Mouse (Mus musculus): Measurements from ENCODE around the gene Polr3gl. TPM values are rescaled to one million over a fixed set of nuclear protein-coding genes. Genes with fewer than 3 reads are reported as not detected.
A peak's percentile ranks its signal among the peaks of the same experiment; 100 is the strongest.

The Polr3gl gene
- polyA plus RNA-seq, 1 experiment from 2014 or later, result 37.1 TPM

DNA sequence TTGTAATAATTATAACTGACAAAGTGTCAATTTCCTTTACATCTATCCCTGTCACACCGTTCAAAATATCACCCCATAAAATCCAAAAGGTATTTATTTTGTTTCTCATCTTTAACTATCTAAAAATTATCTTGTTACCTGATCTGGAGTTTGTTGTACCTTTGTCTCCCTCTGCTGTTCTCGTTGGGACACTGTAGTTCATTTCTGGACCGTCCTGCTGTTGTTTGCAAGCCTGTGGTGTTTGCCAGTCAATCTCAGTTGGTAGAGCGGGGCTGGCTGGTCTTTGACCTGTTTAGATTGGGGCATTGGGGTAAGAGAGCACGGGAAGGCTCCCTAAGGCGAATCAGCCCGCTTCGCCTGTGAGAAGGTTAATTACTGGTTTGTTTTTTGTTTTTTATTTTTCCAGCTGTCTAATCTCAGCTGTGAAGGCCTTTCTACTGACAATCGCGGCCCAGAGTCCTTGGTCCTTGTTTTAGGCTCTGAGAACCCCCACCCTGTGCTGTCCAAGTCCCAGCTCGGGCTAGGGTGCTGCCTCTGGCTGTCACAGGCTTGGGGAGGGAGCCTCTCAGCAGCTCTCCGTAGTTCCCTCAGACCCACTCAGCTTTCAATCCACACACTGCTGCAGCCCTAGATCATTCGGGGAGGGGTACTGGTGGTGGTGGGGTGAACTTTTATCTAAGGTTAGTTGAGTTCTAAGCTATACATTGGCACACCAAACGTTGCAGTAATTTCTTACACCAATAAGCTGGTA, 52.5 kb downstream of the Polr3gl start:
- H3K36me3 ChIP-seq, result no peaks in the 10 kb centered on the region
- H3K9me3 ChIP-seq, result no peaks in the 10 kb centered on the region
- 0 out of 2 replicates have a peak, but pooled peaks cover 6% of the 10 kb centered on the region for H3K27me3 ChIP-seq (ENCODE audit: insufficient read depth, poor library complexity, severe bottlenecking)
- peak overlapping the region; percentile 24; the same call in 1 of the 2 replicates for H3K27ac ChIP-seq
- WGBS, result 20% methylated on average over 14 of the region's 14 CpGs
- H3K4me1 ChIP-seq, result peaks cover 5% of the 10 kb centered on the region; the same call in 1 of the 2 replicates
- H3K4me3 ChIP-seq, result no peak overlapping the region
- DNase-seq (ENCODE audit: low spot score), result no peak

DNA sequence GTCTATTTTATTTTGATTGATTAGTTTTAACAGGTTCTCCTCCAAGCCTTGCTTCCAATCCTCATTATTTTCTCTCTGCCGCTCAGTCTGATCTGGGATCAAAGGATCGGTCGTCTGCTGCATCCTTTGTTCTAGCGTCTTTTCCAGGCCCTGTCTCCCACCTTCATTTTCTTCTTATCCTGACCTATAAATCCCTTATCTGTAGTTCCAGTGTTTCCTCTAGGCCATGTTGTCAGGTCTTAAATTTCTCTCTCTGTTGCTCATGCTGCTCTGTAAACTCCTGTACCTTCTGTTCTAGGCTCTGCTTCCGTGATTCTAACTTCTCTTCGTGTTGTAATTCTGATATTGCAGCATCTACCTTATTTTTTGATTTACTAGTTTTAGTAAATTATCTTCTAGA, 53.2 kb downstream of the Polr3gl start:
- no peak for DNase-seq (ENCODE audit: low spot score)
- WGBS, result 40% methylated on average over 6 of the region's 6 CpGs
- Histone ChIP-seq H3K4me3 (no peak overlapping the region), H3K27me3 (ENCODE audit: insufficient read depth, poor library complexity, severe bottlenecking) (0 out of 2 replicates have a peak, but pooled peaks cover 6% of the 10 kb centered on the region), H3K9me3 (no peaks in the 10 kb centered on the region), H3K27ac (no peak overlapping the region), H3K36me3 (no peaks in the 10 kb centered on the region), H3K4me1 (peaks cover 5% of the 10 kb centered on the region; the same call in 1 of the 2 replicates)

DNA sequence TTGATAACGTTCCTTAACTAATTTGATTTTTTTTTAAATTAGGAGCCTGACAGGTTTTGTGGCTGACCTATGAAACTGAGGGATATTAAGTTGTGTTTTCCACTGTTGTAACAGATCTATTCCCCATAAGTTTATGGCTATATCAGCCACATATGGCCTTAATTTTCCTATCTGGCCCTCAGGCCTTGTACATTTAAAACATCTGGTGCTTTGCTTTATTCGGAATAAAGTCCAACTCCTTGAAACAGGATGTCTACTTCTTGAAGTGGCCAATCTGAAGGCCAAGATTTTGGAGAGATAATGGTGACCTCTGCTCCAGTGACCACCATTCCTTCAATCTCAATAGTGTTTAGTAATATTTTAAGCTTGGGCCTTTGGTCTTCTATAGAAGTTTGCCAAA, 54.7 kb downstream of the Polr3gl start:
- H3K27ac ChIP-seq, result no peak overlapping the region
- no peaks in the 10 kb centered on the region for H3K9me3 ChIP-seq
- 0 out of 2 replicates have a peak, but pooled peaks cover 6% of the 10 kb centered on the region for H3K27me3 ChIP-seq (ENCODE audit: insufficient read depth, poor library complexity, severe bottlenecking)
- no peak overlapping the region for H3K4me3 ChIP-seq
- H3K36me3 ChIP-seq, result no peaks in the 10 kb centered on the region
- no peak for DNase-seq (ENCODE audit: low spot score)
- WGBS, result 73% methylated on average over 2 of the region's 2 CpGs
- peaks cover 5% of the 10 kb centered on the region; the same call in 1 of the 2 replicates for H3K4me1 ChIP-seq

DNA sequence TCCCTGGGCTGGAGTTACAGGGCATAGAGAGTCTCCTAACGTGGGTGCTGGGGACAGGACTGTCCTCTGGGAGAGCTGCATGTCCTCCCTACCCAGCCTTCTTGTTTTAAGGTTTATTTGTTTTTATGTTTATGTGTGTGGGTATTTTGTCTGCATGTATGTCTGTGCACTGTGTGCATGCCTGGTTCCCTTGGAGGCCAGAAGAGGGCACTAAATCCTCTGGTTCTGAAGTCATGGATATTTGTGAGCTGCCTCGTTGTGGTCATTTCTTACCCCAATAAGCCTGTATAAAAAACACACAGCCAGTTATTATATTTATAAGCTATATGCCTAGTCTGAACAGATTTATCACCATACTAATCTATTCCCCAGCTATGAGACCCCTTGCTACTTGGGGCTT, 59.7 kb downstream of the Polr3gl start:
- Histone ChIP-seq H3K4me1 (peaks cover 2% of the 10 kb centered on the region; the same call in 1 of the 2 replicates), H3K36me3 (0 out of 2 replicates have a peak, but pooled peaks cover 2% of the 10 kb centered on the region), H3K9me3 (no peaks in the 10 kb centered on the region), H3K27ac (no peak overlapping the region), H3K4me3 (no peak overlapping the region), H3K27me3 (ENCODE audit: insufficient read depth, poor library complexity, severe bottlenecking) (peaks cover 9% of the 10 kb centered on the region; the same call in 1 of the 2 replicates)
- 55% methylated on average over 2 of the region's 2 CpGs for WGBS
- DNase-seq (ENCODE audit: low spot score), result no peak

DNA sequence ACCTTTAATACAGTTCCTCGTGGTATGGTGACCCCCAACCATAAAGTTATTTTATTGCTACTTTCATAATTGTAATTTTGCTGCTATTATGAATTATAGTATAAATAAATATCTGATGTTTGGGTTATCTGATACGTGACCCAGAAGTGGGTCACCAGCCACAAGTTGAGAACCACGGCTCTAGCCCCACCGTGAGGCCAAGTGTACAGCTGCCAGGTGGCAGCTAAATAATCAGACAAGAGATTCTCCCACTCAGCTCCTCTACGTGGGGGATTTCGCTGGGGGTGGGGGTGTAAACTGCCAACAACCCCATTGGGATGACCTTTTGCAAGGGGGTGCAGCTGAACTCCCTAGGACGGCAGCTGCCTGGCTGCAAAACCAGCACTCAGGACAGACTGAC, 61.9 kb downstream of the Polr3gl start:
- H3K4me3 ChIP-seq, result no peak overlapping the region
- H3K36me3 ChIP-seq, result 0 out of 2 replicates have a peak, but pooled peaks cover 3% of the 10 kb centered on the region
- 52% methylated on average over 7 of the region's 7 CpGs for WGBS

DNA sequence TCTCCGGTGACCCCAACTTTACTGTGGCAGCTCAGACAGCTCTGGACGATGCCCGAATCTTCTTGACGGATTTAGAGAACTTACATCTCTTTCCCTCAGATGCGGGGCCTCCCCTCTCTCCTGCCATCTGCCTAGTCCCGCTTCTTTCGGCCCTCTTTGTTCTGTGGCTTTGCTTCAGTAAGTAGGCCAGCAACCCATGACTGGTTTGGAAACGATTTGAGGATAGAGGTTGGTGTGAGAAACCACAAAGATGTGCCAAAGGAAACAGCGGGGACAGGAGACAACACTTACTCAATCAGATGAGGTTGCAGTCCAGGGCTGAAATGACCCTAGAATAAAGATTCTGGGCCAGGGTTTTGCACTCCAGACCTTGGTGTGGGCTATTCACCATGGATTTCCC, 65.5 kb downstream of the Polr3gl start:
- Histone ChIP-seq H3K9me3 (no peaks in the 10 kb centered on the region), H3K4me3 (no peak overlapping the region), H3K27ac (no peak overlapping the region), H3K27me3 (ENCODE audit: insufficient read depth, poor library complexity, severe bottlenecking) (peaks cover 47% of the 10 kb centered on the region), H3K36me3 (0 out of 2 replicates have a peak, but pooled peaks cover 3% of the 10 kb centered on the region), H3K4me1 (peaks cover 48% of the 10 kb centered on the region)
- no peak for DNase-seq (ENCODE audit: low spot score)
- WGBS, result 49% methylated on average over 9 of the region's 9 CpGs

More for the DNA sequence above, 61.9 kb downstream of the Polr3gl start:
- H3K4me1 ChIP-seq, result peaks cover 17% of the 10 kb centered on the region
- no peak for DNase-seq (ENCODE audit: low spot score)
- peaks cover 31% of the 10 kb centered on the region for H3K27me3 ChIP-seq (ENCODE audit: insufficient read depth, poor library complexity, severe bottlenecking)
- no peaks in the 10 kb centered on the region for H3K9me3 ChIP-seq
- no peak overlapping the region for H3K27ac ChIP-seq

Other genes with a start within 250 kb of the Polr3gl start
- 0.49 TPM in 1 of 2 replicates, not detected in the other for gene BC107364, start 141.9 kb downstream of the Polr3gl start, polyA plus RNA-seq (2016; fragmentation: Nextera tagmentation; extraction: Ambion mirVana)
- 5.5 and 8.9 TPM in 2 replicates for gene Hfe2, start 69.0 kb downstream of the Polr3gl start, polyA plus RNA-seq (2016; fragmentation: Nextera tagmentation; extraction: Ambion mirVana)
- gene Txnip, start 36.2 kb downstream of the Polr3gl start, polyA plus RNA-seq (2016; fragmentation: Nextera tagmentation; extraction: Ambion mirVana), result 59.9 and 75.5 TPM in 2 replicates
- gene Gm16253, start 17.2 kb downstream of the Polr3gl start, polyA plus RNA-seq (2016; fragmentation: Nextera tagmentation; extraction: Ambion mirVana), result 0.88 and 2.8 TPM in 2 replicates
- gene Ankrd34a, start 2.5 kb upstream of the Polr3gl start, polyA plus RNA-seq (2016; fragmentation: Nextera tagmentation; extraction: Ambion mirVana), result 6.8 and 10.4 TPM in 2 replicates
- 4.7 and 4.8 TPM in 2 replicates for gene Lix1l, start 7.0 kb upstream of the Polr3gl start, polyA plus RNA-seq (2016; fragmentation: Nextera tagmentation; extraction: Ambion mirVana)
- 112 and 150 TPM in 2 replicates for gene Rbm8a, start 35.8 kb upstream of the Polr3gl start, polyA plus RNA-seq (2016; fragmentation: Nextera tagmentation; extraction: Ambion mirVana)
- gene Pex11b, start 41.2 kb upstream of the Polr3gl start, polyA plus RNA-seq (2016; fragmentation: Nextera tagmentation; extraction: Ambion mirVana), result 37.1 and 39.0 TPM in 2 replicates
- 0.10 and 0.26 TPM in 2 replicates for gene Gm42957, start 41.3 kb upstream of the Polr3gl start, polyA plus RNA-seq (2016; fragmentation: Nextera tagmentation; extraction: Ambion mirVana)
- gene Itga10, start 51.4 kb upstream of the Polr3gl start, polyA plus RNA-seq (2016; fragmentation: Nextera tagmentation; extraction: Ambion mirVana), result 0.74 and 0.84 TPM in 2 replicates
- 0.14 TPM in 2 replicates for gene Ankrd35, start 76.0 kb upstream of the Polr3gl start, polyA plus RNA-seq (2016; fragmentation: Nextera tagmentation; extraction: Ambion mirVana)
- 41.8 and 43.4 TPM in 2 replicates for gene Pias3, start 102.2 kb upstream of the Polr3gl start, polyA plus RNA-seq (2016; fragmentation: Nextera tagmentation; extraction: Ambion mirVana)
- gene Nudt17, start 114.4 kb upstream of the Polr3gl start, polyA plus RNA-seq (2016; fragmentation: Nextera tagmentation; extraction: Ambion mirVana), result 7.1 and 8.5 TPM in 2 replicates
- 37.7 and 41.0 TPM in 2 replicates for gene Polr3c, start 133.4 kb upstream of the Polr3gl start, polyA plus RNA-seq (2016; fragmentation: Nextera tagmentation; extraction: Ambion mirVana)
- 47.9 and 59.6 TPM in 2 replicates for gene Rnf115, start 133.5 kb upstream of the Polr3gl start, polyA plus RNA-seq (2016; fragmentation: Nextera tagmentation; extraction: Ambion mirVana)
- gene Pdzk1, start 235.1 kb upstream of the Polr3gl start, polyA plus RNA-seq (2016; fragmentation: Nextera tagmentation; extraction: Ambion mirVana), result 0.98 TPM in 1 of 2 replicates, not detected in the other
- 0.06 TPM in 1 of 2 replicates, not detected in the other for gene Cd160, start 235.2 kb upstream of the Polr3gl start, polyA plus RNA-seq (2016; fragmentation: Nextera tagmentation; extraction: Ambion mirVana)

All from heart, embryonic 10.5 days (tissue).